Mouse (Mus musculus): ENCODE results near the gene Rmnd5a. TPM values are rescaled to one million over a fixed set of nuclear protein-coding genes. Genes with fewer than 3 reads are reported as not detected.

Gene Rmnd5a
- total RNA-seq, 2 experiments from 2014 or later = 65.8 to 72.8 TPM

- DNase-seq (ENCODE audit: low spot score) = no peak
- intact Hi-C loops (cut with DNase I) = no loop called here
These were observed 5.1 kb upstream of the Rmnd5a start for GRCm38 (mm10) chr6:71445560-71445959.

GRCm38 (mm10) chr6:71444756-71445155 lies 4.3 kb upstream of the Rmnd5a start:
- DNase-seq (ENCODE audit: low spot score) = no peak
- intact Hi-C loops (cut with DNase I) = no loop called here

DNA sequence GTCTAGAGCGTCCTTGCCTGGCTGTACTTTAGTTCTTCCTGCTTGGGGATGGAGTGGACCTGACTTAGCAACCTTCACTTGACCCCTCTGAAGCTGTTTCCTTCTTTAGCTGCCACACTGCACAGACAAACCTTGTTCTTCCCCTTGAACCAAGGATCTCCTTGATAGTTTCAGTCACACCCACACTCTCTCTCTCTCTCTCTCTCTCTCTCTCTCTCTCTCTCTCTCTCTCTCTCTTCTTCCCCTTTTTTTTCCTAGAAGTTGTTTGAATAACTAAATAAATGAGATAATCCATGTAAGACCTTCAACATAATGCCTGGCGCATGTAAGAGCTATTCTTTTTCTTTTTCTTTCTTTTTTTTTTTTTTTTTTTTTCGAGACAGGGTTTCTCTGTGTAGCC lies 1.7 kb upstream of the Rmnd5a start:
- DNase-seq (ENCODE audit: low spot score) = no peak
- intact Hi-C loops (cut with DNase I) = no loop called here

DNA sequence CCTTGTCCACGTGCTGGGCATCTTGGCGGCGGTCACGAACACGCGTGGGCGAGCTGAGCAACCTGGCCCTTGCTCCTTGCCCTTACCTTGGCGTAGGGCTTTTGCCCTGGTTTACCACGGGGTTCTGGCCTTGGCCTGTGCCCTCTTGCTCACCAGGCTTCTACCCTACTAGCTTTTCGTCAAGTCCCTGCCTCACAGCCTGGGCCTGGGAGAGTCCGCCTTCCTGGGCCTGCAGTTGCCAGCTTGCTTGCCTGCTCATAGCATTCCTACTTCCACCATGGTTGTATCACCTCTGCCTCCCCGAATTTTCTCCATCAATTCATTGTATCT lies 779 bp upstream of the Rmnd5a start:
- no peak for DNase-seq (ENCODE audit: low spot score)
- intact Hi-C loops (cut with DNase I) = loop anchor here (1.0 to 2.0 kb wide), 3 partner anchors 54 to 191 kb away; partner anchors contain the start of genes Chmp3 and Kdm3a

- DNase-seq (ENCODE audit: low spot score) = no peak
- intact Hi-C loops (cut with DNase I) = loop anchor here (2.0 kb wide), 2 partner anchors 55 to 103 kb away; partner anchors contain the start of gene Chmp3
These were observed 283 bp downstream of the Rmnd5a start for GRCm38 (mm10) chr6:71440217-71440491.

- intact Hi-C loops (cut with DNase I) = loop anchor here (2.0 kb wide), 2 partner anchors 55 to 103 kb away; partner anchors contain the start of gene Chmp3
- DNase-seq (ENCODE audit: low spot score) = peak; percentile 19
These were observed 776 bp downstream of the Rmnd5a start for GRCm38 (mm10) chr6:71439506-71440216.

DNA sequence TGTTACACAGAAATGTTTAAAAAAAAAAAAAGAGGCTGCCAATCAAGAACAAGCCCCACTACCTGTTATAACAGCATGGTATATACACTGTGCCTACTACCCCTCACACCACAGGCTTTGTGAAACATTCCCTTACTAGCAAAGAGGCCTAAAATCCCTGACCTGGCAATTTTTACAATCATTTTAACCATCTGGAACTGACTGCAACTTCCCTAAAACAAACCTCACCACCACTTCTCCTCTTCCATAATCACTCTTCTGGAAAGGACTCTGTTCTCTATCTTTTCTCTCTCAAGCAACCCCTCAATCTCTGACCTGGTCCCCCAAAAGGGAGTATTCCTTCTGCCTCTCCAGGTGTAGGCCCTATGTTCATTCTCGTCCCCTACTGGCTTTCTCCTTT lies 2.4 kb downstream of the Rmnd5a start:
- no peak for DNase-seq (ENCODE audit: low spot score)
- intact Hi-C loops (cut with DNase I) = no loop called here

GRCm38 (mm10) chr6:71427996-71428725 lies 12.3 kb downstream of the Rmnd5a start:
- DNase-seq (ENCODE audit: low spot score) = no peak

DNA sequence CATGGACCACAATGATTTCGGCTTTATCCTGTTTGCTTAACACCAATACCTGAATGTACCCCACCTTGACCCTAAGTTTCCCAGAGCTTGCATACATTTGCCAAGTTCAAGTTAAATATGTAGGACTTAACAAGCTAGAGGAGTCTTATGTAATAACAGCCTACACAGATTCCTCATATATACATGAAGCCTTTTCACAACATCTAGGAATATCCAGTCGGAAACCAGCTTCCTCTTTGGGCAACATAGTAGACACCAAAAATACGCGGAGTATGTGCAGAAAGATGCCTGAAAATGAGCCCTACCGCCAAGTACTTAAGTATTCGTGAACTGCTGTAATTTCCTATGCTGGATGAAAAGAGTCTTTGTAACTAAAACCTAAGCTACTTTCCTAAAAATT lies 14.8 kb downstream of the Rmnd5a start:
- no peak for DNase-seq (ENCODE audit: low spot score)
- intact Hi-C loops (cut with DNase I) = no loop called here

More at GRCm38 (mm10) chr6:71427996-71428725, 12.3 kb downstream of the Rmnd5a start:
- intact Hi-C loops (cut with DNase I) = no loop called here

DNA sequence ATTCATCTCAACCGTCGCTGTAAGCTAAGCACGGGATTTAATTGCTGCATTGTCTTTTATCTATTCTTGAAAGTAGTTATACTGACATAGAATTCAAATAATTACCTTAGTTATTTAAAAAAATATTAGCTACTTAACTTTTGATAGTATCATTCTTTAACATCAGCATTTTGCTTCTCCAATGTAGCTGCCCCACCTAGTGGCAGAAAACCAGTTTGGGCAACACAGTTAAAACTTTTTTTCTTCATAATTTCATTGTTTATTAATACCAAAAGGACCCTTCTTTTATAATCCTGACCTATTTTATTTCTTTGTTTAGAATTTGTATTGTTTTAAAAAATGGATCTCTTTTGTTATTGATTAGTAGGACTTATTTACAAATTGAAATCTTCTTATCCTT lies 17.3 kb downstream of the Rmnd5a start:
- no peak for DNase-seq (ENCODE audit: low spot score)
- intact Hi-C loops (cut with DNase I) = loop anchor here (2.0 kb wide), 1 partner anchor 256 kb away; no protein-coding TSS in a partner anchor

DNA sequence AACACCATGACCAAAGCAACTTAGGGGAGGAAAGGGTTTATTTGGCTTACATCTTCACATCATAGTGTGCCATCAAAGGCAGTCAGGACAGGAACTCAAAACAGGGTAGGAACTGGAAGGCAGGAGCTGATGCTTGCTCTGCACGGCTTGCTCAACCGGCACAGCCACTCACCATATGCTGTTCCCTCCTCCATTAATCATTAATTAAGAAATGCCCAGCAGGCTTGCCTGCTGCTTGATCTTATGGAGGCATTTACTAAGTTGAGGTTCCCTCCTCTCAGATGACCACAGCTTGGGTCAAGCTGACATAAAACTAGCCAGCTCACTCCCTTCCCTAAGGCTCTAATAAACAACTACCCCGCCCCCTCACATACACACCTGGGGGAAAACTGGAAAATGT lies 18.3 kb downstream of the Rmnd5a start:
- no peak for DNase-seq (ENCODE audit: low spot score)
- intact Hi-C loops (cut with DNase I) = loop anchor here (2.0 kb wide), 1 partner anchor 255 kb away; no protein-coding TSS in a partner anchor

DNA sequence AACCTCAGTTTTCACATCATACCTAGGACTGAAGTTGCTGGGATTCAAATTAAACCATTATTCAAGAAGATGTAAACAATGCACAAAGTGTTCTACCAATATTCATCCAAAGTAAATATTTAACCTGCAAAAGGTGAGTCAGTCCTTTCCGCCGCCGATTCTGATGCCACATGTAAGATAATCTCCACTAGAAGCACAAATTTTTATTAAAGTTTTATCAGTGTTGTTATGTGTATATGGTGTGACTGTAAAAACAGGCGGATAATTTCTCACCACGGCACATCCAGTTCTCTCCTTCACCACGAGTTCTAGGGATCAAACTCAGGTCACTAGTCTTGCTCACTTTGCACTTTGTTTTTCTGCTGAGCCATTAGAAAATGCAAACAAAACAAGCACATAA lies 19.6 kb downstream of the Rmnd5a start:
- DNase-seq (ENCODE audit: low spot score) = no peak
- intact Hi-C loops (cut with DNase I) = no loop called here

- intact Hi-C loops (cut with DNase I) = no loop called here
- DNase-seq (ENCODE audit: low spot score) = no peak
These were observed 21.6 kb downstream of the Rmnd5a start for GRCm38 (mm10) chr6:71418874-71419273.

DNA sequence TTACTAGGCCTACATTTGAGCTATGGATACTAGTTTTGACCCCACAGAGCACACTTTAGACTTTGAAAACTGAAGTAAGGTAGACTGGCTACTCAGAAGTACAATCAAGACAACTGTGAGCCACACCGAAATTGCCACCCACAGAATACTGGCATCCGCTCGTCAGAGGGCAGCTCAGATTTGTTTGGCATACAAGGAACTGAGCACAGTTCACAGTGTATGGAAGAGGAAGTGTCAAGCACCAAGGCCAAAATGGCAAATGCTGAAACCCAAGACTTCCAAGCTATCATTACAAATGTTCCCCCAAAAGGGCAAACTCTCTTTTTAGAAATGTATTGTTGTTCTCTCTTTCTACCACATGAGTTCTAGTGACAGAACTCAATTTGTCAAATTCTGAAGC lies 25.0 kb downstream of the Rmnd5a start:
- intact Hi-C loops (cut with DNase I) = no loop called here
- no peak for DNase-seq (ENCODE audit: low spot score)

GRCm38 (mm10) chr6:71414624-71415023 lies 25.8 kb downstream of the Rmnd5a start:
- DNase-seq (ENCODE audit: low spot score) = no peak
- intact Hi-C loops (cut with DNase I) = no loop called here

GRCm38 (mm10) chr6:71398829-71399609 lies 41.4 kb downstream of the Rmnd5a start:
- no peak for DNase-seq (ENCODE audit: low spot score)
- intact Hi-C loops (cut with DNase I) = loop anchor here (5.0 kb wide), 2 partner anchors 232 to 252 kb away; no protein-coding TSS in a partner anchor

GRCm38 (mm10) chr6:71396761-71397160 lies 43.7 kb downstream of the Rmnd5a start:
- no peak for DNase-seq (ENCODE audit: low spot score)
- intact Hi-C loops (cut with DNase I) = loop anchor here (5.0 kb wide), 2 partner anchors 229 to 249 kb away; no protein-coding TSS in a partner anchor

- intact Hi-C loops (cut with DNase I) = loop anchor here (5.0 kb wide), 2 partner anchors 229 to 249 kb away; no protein-coding TSS in a partner anchor
- DNase-seq (ENCODE audit: low spot score) = no peak
These were observed 44.4 kb downstream of the Rmnd5a start for GRCm38 (mm10) chr6:71396016-71396415.

GRCm38 (mm10) chr6:71390496-71390895 lies 49.9 kb downstream of the Rmnd5a start:
- intact Hi-C loops (cut with DNase I) = no loop called here
- no peak for DNase-seq (ENCODE audit: low spot score)

- intact Hi-C loops (cut with DNase I) = no loop called here
These were observed 58.8 kb downstream of the Rmnd5a start for GRCm38 (mm10) chr6:71381654-71382053.

More at GRCm38 (mm10) chr6:71381654-71382053, 58.8 kb downstream of the Rmnd5a start:
- DNase-seq (ENCODE audit: low spot score) = no peak
